Mouse (Mus musculus) testis, adult 2 months (tissue): ENCODE results near the gene Tmem8b. TPM values are rescaled to one million over a fixed set of nuclear protein-coding genes. Genes with fewer than 3 reads are reported as not detected.
A peak's percentile ranks its signal among the peaks of the same experiment; 100 is the strongest.

ENCODE experiments used
- H3K27ac ChIP-seq: fragments of 200-500 bp; 2 replicates; pipeline ENCODE4 v1.5.1; 2012; ENCODE audit warnings: low read depth, low read length; ENCODE audit not compliant: control insufficient read depth, insufficient read depth
- H3K27me3 ChIP-seq: fragments of 200-500 bp; 2 replicates; pipeline ENCODE4 v1.6.1; 2012; ENCODE audit warnings: mild to moderate bottlenecking, low read length, moderate library complexity; ENCODE audit not compliant: control insufficient read depth, insufficient read depth
- H3K36me3 ChIP-seq: fragments of 200-500 bp; 2 replicates; pipeline ENCODE4 v1.6.1; 2012; ENCODE audit warnings: mild to moderate bottlenecking, low read length; ENCODE audit not compliant: control insufficient read depth, insufficient read depth
- H3K4me1 ChIP-seq: fragments of 200-500 bp; 2 replicates; pipeline ENCODE4 v1.6.1; 2012; ENCODE audit warnings: low read length; ENCODE audit not compliant: control insufficient read depth, insufficient read depth
- H3K4me3 ChIP-seq: fragments of 200-500 bp; 2 replicates; pipeline ENCODE4 v1.5.1; 2012; ENCODE audit warnings: low read depth, mild to moderate bottlenecking, low read length, moderate library complexity, mixed read lengths; ENCODE audit not compliant: control insufficient read depth
- CTCF ChIP-seq: fragments of 200-500 bp; IDR thresholded peaks from 2 replicates; pipeline ENCODE4 v1.5.1; 2012; ENCODE audit warnings: low read depth, mild to moderate bottlenecking, inconsistent platforms, low read length, moderate library complexity; ENCODE audit not compliant: control insufficient read depth, insufficient read depth, insufficient replicate concordance
- POLR2A ChIP-seq: fragments of 200-500 bp; IDR thresholded peaks from 2 replicates; pipeline ENCODE4 v1.6.1; 2012; ENCODE audit warnings: low read depth, mild to moderate bottlenecking, inconsistent platforms, low read length, moderate library complexity; ENCODE audit not compliant: control insufficient read depth
- polyA plus RNA-seq: library from polyadenylated mRNA; depleted of rRNA; stranded (reverse); fragments of >200 nt; gene quantifications from 2 replicates; pipeline ENCODE4 v1.2.3, GENCODE M21; 2012

Tmem8b gene
- polyA plus RNA-seq, 1 experiment: 59.7 TPM

GRCm38 (mm10) chr4:43720491-43721228 is 51.9 kb downstream of the Tmem8b start:
- Histone ChIP-seq H3K27ac (no peak overlapping the region), H3K36me3 (no peaks in the 10 kb centered on the region), H3K4me3 (no peak overlapping the region), H3K4me1 (no peaks in the 10 kb centered on the region; the same call in 1 of the 2 replicates), H3K27me3 (no peaks in the 10 kb centered on the region)
- TF ChIP-seq POLR2A: no peak
- TF ChIP-seq CTCF: no peak

GRCm38 (mm10) chr4:43722191-43722590 is 53.4 kb downstream of the Tmem8b start:
- Histone ChIP-seq H3K36me3 (no peaks in the 10 kb centered on the region), H3K27me3 (no peaks in the 10 kb centered on the region), H3K4me3 (no peak overlapping the region), H3K27ac (no peak overlapping the region), H3K4me1 (no peaks in the 10 kb centered on the region; the same call in none of the 2 replicates)
- TF ChIP-seq CTCF (no peak), POLR2A (no peak)

- H3K27ac ChIP-seq: no peak overlapping the region
- H3K4me3 ChIP-seq: no peak overlapping the region
- H3K4me1 ChIP-seq: peaks cover 8% of the 10 kb centered on the region
- no peak; the same call in 1 of the 2 replicates for TF ChIP-seq CTCF
- no peak for TF ChIP-seq POLR2A
- no peaks in the 10 kb centered on the region for H3K36me3 ChIP-seq
- H3K27me3 ChIP-seq: no peaks in the 10 kb centered on the region
Measured at GRCm38 (mm10) chr4:43724764-43725163, 56.0 kb downstream of the Tmem8b start.

- Histone ChIP-seq H3K27me3 (no peaks in the 10 kb centered on the region), H3K4me3 (no peak overlapping the region), H3K36me3 (no peaks in the 10 kb centered on the region), H3K4me1 (peaks cover 23% of the 10 kb centered on the region), H3K27ac (no peak overlapping the region)
- TF ChIP-seq POLR2A (no peak), CTCF (no peak)
Measured at GRCm38 (mm10) chr4:43726228-43726993, 57.6 kb downstream of the Tmem8b start.

- Histone ChIP-seq H3K4me3 (no peak within 1 kb of the TSS), H3K4me1 (peaks cover 23% of the 10 kb centered on the region), H3K27ac (peak within 1 kb of the TSS; percentile 84), H3K36me3 (no peaks in the 10 kb centered on the region), H3K27me3 (no peaks in the 10 kb centered on the region)
- TF ChIP-seq POLR2A: no peak
- no peak for TF ChIP-seq CTCF
Measured at GRCm38 (mm10) chr4:43726995-43727394, 58.2 kb downstream of the Tmem8b start, which contains the start of gene Hrct1. Gene Hrct1 (plus strand): TSS chr4:43727188.

- Histone ChIP-seq H3K27me3 (no peaks in the 10 kb centered on the region), H3K27ac (peak overlapping the region; percentile 84), H3K36me3 (no peaks in the 10 kb centered on the region), H3K4me1 (peaks cover 23% of the 10 kb centered on the region), H3K4me3 (no peak overlapping the region)
- TF ChIP-seq CTCF: no peak
- TF ChIP-seq POLR2A: no peak
Measured at GRCm38 (mm10) chr4:43727718-43728575, 59.2 kb downstream of the Tmem8b start.
